Mouse (Mus musculus) cerebellum, adult 8-10 months (tissue): ENCODE measurements around the gene Des.

Experiments
- DNase-seq: peaks from one replicate; pipeline ENCODE4 v3.0.0; 2022

Des gene

GRCm38 (mm10) chr1:75360112-75361031 lies at the start of gene Des:
Gene Des, plus strand, starts transcription at chr1:75360329.
- DNase-seq: no peak

DNA sequence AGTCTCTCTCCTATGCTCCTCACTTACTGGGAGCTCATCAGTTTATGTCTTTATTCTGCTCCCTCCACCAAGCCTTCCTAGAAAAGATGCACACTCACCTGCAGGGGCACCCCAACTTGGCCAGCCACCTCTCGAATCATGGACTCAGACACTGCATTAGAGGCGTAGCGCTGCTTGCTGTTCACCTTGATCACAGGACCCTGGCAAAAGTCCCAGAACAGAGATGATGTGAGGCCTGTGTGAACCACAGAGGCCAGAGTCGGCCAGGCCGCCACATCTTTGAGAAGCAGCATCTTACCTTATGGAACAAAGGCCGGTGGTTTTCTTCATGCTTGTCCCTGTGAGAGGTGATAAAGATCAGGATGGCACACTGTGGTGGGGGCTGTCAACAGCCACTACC lies 48.4 kb upstream of the Des start:
- DNase-seq: no peak

GRCm38 (mm10) chr1:75315011-75315410 lies 45.1 kb upstream of the Des start:
- peak; percentile 28 for DNase-seq

DNA sequence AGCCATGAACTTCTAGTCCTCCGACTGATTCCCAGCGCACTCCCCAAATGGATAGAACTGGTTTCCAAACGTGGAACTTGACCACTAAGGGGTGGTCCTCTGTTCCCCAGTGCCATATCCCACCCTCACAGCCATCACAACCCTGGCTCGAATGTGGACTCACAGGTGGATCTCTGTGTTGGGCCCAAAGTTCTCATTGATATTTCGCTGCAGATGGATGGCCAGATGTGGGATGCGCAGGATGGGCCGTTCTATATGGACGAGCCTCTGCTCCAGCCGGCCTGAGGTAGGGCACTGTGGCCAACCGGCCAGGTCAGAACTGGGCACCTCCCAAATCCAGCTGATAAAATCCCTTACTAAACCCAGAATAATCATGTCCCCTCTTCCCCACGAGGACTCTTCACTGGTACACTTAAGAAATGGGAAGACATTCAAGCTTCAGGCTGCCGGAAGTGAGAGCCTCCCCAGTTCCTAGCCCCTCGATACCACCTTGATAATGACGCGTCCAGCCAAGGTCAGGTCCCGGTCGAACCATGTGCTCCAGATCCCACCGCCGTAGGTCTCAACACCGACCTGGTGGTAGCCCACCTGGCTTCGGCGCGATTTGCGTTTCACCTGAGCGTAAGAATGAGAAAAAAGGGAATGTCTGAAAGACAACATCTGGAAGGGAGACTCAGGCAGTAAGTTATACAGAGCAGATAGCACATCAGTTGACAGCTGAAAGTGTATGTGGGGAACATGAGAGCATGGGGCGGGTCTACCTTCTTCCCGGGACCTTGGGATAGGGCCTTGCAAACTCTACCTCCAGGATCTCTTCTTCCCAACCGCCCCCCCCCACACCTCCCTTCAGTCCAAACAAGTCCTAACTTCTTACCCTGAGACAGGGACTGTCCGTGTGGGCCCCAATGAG lies 44.4 kb upstream of the Des start:
- peak; percentile 50 for DNase-seq

- peak; percentile 87 for DNase-seq
Measured at GRCm38 (mm10) chr1:75316861-75317240, 43.3 kb upstream of the Des start.

DNA sequence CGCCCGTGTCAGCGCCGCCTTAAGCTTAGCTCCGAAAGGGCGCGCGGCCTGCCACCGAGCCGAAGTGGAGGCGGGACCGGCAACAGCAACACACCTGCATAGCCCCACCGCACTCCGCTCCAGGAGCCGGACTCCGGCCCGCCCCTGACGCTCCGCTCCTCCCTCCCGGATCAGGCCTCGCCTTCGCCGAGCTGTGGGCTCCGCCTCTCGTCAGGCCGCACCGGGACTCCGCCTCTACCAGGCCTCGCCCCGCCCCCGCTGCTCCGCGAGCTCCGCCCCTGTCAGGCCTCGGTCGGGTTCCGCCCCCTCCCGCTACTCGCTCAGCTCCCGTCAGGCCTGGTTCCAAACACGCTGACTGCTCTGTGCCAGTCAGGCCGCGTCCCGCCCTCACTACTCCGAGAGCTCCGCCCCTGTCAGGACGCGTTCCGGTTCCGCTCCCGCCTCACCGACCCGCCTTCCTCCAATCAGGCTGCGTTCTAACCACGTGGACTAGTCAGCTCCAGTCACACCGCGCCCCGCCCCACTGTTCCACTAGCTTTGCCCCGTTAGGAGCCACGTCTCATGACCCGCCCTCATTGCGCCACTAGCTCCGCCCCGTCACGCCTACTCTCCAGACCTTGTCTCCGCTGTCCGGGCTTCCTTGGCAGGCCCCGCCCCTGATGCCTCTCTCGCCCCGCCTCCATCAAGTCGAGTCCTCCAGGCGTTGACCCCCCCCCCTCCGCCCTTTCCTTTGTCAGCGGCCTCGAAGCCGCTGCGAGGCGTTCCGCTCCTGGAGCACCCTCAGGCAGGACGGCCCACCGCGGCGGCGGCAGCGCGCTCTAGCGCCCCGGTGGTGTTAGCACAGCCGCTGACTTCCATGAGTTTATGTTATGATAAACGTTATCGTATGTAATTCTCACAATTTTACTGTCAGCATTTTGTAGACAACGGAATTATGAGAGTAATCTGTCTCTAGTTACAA lies 42.6 kb upstream of the Des start, which contains the start of gene Dnpep:
Gene Dnpep (minus strand): TSS at position 750 of the 961 bp plus-strand sequence.
- peak; percentile 100 for DNase-seq

- DNase-seq: peak; percentile 44
Measured at GRCm38 (mm10) chr1:75318301-75318700, 41.8 kb upstream of the Des start.

DNA sequence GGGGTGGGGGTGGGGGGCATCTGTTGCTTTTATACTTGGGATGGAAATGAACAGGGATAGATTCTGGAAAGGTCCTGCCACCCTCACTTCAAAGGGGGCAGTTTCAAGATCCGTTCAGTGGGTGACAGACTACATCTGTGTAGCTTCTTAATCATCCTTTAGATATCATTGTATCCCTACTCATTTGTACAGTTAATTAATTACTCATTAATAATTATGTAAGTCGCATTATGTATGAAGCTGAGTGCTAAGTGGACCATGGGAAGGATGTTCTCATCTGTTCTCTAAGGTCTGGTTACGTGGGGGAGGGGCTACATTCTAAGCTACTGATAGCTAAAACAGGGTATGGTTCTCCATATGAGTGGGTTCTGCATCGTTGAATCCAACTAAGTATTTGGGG lies 41.4 kb upstream of the Des start:
- DNase-seq: no peak

- no peak for DNase-seq
Measured at GRCm38 (mm10) chr1:75319166-75319565, 41.0 kb upstream of the Des start.

- DNase-seq: no peak
Measured at GRCm38 (mm10) chr1:75327461-75327860, 32.7 kb upstream of the Des start.

DNA sequence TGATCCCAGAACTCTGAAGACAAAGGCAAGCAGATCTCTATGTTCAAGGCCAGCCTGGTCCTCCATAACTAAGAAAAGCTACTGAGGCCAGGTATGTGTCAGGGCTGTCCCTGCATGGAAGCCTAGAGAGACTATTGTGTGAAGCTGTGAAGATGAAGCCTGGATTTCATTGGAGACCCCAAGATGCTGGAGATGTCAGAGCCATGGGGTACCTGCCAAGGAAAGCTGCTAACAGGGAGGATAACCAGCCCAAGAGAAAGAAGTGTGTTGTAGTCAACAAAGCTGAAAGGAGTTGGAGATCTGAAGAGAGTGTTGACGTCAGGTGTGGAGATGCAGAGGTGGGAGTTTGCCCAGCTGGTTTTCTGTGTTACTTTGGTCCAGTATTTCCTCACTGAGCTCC lies 28.9 kb upstream of the Des start:
- DNase-seq: no peak

GRCm38 (mm10) chr1:75336461-75336860 lies 23.7 kb upstream of the Des start:
- DNase-seq: no peak

- DNase-seq: no peak
Measured at GRCm38 (mm10) chr1:75337097-75337496, 23.0 kb upstream of the Des start.

- no peak for DNase-seq
Measured at GRCm38 (mm10) chr1:75338091-75338694, 21.9 kb upstream of the Des start.

DNA sequence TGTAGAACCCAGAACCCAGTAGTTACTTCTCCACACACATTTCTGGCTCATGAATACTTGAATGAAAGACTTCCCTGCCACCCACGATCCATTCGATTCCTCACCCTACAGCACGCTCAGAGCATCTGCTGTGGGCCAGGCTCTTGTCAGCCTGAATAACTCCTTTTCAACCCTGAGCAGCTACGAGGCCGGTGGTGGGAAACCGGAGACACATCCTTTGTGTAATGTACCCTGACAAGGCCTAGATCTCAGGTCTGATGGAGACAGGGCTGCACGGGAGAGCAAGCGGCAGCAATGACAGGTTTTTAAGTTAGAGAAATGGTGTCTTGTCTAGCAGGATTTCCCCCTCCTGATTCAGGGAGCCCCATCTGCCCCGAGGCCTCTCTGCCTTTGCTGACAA lies 20.8 kb upstream of the Des start:
- DNase-seq: no peak

GRCm38 (mm10) chr1:75340519-75340918 lies 19.6 kb upstream of the Des start:
- no peak for DNase-seq

- DNase-seq: peak; percentile 77
Measured at GRCm38 (mm10) chr1:75342874-75343416, 17.2 kb upstream of the Des start.

- no peak for DNase-seq
Measured at GRCm38 (mm10) chr1:75344291-75345035, 15.7 kb upstream of the Des start.

DNA sequence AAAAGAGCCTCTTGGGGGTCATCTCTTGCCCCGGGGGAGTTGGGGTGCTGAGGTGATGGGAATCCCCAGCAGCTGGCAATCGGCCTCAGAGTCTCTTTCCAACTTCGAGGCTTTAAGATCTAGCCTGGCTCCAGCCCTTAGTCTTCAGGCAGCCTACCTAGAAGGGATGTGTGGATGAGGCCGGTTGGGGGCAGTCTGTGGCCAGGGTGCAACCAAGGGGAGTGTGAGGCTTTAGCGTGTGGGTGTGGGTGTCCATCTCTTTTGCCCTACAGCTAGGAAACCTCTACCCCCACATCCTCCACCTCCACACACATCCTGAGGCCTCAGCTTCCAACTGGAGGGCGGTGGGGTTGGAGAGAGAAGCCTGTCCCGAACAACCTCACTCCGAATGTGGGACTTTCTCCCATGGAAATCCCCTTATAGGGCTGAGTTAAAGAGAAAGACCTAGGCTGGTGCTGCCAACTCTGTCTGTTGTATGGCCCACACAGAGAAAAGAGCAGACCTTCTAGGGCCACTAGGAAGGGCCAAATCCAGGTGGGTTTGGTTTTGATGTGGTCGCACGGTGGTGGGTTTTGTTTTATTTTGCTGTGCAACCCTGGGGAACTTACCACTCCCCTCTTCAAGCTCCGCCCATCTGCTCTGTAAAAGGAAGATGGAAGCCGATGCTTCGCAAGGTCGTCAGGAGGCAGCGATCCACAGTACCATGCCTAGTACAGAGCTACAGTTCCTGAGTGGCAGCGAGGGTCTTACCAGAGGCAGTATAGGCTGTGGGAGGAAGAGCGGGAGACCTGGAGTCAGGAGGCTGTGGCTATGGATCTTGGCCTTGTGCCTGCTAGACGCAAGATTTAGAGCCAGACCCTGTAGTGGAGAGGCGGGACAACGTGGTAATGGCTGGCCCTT lies 14.8 kb upstream of the Des start:
- no peak for DNase-seq

DNA sequence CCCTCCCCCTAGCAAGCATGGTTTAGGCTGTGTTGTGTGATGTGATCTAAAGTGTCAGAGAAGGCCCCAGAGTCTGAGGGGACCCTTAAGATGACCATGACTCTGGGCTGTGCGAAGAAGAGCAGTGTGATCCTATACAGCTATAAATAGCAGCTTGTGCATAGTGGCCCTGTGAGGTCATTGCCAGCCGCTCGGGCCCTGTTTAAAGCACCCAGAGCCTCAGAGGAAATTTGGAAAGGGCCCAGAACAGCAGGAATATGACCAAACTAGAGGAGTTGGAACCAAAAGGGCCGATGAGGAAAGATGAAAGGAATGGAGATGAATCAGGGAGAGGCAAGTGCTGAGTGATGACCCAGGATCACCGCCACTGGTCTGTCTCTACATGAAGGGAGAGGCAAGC lies 12.8 kb upstream of the Des start:
- no peak for DNase-seq
